Mouse (Mus musculus) myocyte (in vitro differentiated cells): ENCODE measurements at regions not wholly inside any gene's neighbourhood (a gene's known extent, or its start where the extent isn't known, plus 50 kb on each side); places are given as distances from the start of the nearest gene placed in this dataset.

ENCODE experiments used
- CEBPB ChIP-seq: IDR thresholded peaks from 2 replicates; pipeline ENCODE4 v1.6.1; 2011; ENCODE audit warnings: mild to moderate bottlenecking, moderate library complexity; ENCODE audit not compliant: poor library complexity, insufficient read depth, severe bottlenecking
- E2F4 ChIP-seq: IDR thresholded peaks from one replicate; pipeline ENCODE4 v1.6.1; 2011; ENCODE audit warnings: mild to moderate bottlenecking, control low read depth, moderate library complexity; ENCODE audit not compliant: insufficient read depth
- MAX ChIP-seq: IDR thresholded peaks from one replicate; pipeline ENCODE4 v1.6.1; 2011; ENCODE audit warnings: low read depth, mild to moderate bottlenecking, control low read depth
- MYOD1 ChIP-seq, 3 experiments: IDR thresholded peaks; one replicate each; pipeline ENCODE4 v1.6.1; 2011; ENCODE audit warnings: control low read depth in 2 of 3, low read depth in 2 of 3, mild to moderate bottlenecking in 2 of 3, moderate library complexity in 1 of 3; ENCODE audit not compliant: insufficient read length in 2 of 3, control insufficient read depth in 1 of 3
- MYOG ChIP-seq, 3 experiments: IDR thresholded peaks; one replicate each; pipeline ENCODE4 v1.6.1; 2011; ENCODE audit warnings: control low read depth in 2 of 3, low read depth in 2 of 3, mild to moderate bottlenecking in 2 of 3; ENCODE audit not compliant: insufficient read length in 2 of 3, control insufficient read depth in 1 of 3, insufficient read depth in 1 of 3
- POLR2A ChIP-seq: IDR thresholded peaks from one replicate; pipeline ENCODE4 v1.6.1; 2011; ENCODE audit warnings: low read depth, mild to moderate bottlenecking, control low read depth, moderate library complexity; ENCODE audit not compliant: insufficient read length
- POLR2AphosphoS2 ChIP-seq: IDR thresholded peaks from one replicate; pipeline ENCODE4 v1.6.1; 2011; ENCODE audit warnings: low read depth, control low read depth; ENCODE audit not compliant: insufficient read length
- SRF ChIP-seq: IDR thresholded peaks from one replicate; pipeline ENCODE4 v1.6.1; 2011; ENCODE audit warnings: low read depth; ENCODE audit not compliant: control insufficient read depth, insufficient read length
- TCF12 ChIP-seq: IDR thresholded peaks from one replicate; pipeline ENCODE4 v1.6.1; 2011; ENCODE audit warnings: mild to moderate bottlenecking, control low read depth; ENCODE audit not compliant: poor library complexity, insufficient read depth, severe bottlenecking
- TCF3 ChIP-seq: IDR thresholded peaks from one replicate; pipeline ENCODE4 v1.6.1; 2011; ENCODE audit warnings: low read depth, control low read depth; ENCODE audit not compliant: insufficient read length
- USF1 ChIP-seq: IDR thresholded peaks from one replicate; pipeline ENCODE4 v1.6.1; 2011; ENCODE audit warnings: low read depth, mild to moderate bottlenecking, control low read depth, moderate library complexity

- no peak for TF ChIP-seq SRF
- no peak for TF ChIP-seq USF1
- TF ChIP-seq POLR2A: no peak
- TF ChIP-seq POLR2AphosphoS2: no peak
- TF ChIP-seq TCF12: no peak
- no peak for TF ChIP-seq CEBPB
- no peak for TF ChIP-seq MYOD1 (IDR thresholded peaks at IDR 0.05; ENCODE audit: control insufficient read depth in 1 of 3, insufficient read length in 2 of 3, low read depth in 2 of 3)
- no peak for TF ChIP-seq MAX
- TF ChIP-seq E2F4: no peak
- TF ChIP-seq MYOG (IDR thresholded peaks at IDR 0.05; ENCODE audit: control insufficient read depth in 1 of 3, insufficient read depth in 1 of 3, insufficient read length in 2 of 3, low read depth in 2 of 3): no peak
- no peak for TF ChIP-seq TCF3
Measured at GRCm38 (mm10) chr6:93248973-93249372, 305.7 kb upstream of the Adamts9 start.
